Mouse (Mus musculus): Measurements from ENCODE around the gene Slc4a5.

DNA sequence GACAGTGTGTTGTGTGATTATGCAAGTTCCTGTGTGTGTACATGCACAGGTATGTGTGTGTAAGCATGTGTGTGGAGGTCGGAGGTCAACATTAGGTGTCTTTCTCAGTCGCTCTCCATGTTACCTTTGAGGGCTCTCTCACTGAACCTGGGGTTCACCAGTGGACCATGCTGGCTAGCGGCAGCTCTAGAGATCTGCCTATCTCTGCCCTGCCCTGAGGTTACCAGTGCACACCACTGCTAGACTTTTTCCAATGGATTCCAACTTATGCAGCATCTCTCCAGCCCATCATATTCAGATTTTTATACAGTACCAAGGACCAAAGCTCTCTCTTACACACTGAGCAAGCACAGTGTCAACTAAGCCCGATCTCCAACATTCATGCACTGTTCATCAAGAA lies 27.1 kb downstream of the Slc4a5 start:
- TF ChIP-seq ZNF384 (IDR thresholded peaks at IDR 0.05; ENCODE audit: low read depth, low read length): no peak
- no peak for TF ChIP-seq MAFK (IDR thresholded peaks at IDR 0.05; ENCODE audit: insufficient read depth, low read depth, low read length)
- no peak for TF ChIP-seq ZC3H11A (IDR thresholded peaks at IDR 0.05; ENCODE audit: borderline replicate concordance, low read depth, low read length)
- no peak for TF ChIP-seq CHD2 (IDR thresholded peaks at IDR 0.05; ENCODE audit: low read depth, low read length)
- TF ChIP-seq HCFC1 (IDR thresholded peaks at IDR 0.05; ENCODE audit: borderline replicate concordance, insufficient read depth, low read length): no peak

Measured in ES-E14 (cell line).